Mouse (Mus musculus): ENCODE measurements around the gene Tpmt. TPM values are rescaled to one million over a fixed set of nuclear protein-coding genes. Genes with fewer than 3 reads are reported as not detected.

The Tpmt gene
- polyA plus RNA-seq, 1 experiment = 52.6 TPM

DNA sequence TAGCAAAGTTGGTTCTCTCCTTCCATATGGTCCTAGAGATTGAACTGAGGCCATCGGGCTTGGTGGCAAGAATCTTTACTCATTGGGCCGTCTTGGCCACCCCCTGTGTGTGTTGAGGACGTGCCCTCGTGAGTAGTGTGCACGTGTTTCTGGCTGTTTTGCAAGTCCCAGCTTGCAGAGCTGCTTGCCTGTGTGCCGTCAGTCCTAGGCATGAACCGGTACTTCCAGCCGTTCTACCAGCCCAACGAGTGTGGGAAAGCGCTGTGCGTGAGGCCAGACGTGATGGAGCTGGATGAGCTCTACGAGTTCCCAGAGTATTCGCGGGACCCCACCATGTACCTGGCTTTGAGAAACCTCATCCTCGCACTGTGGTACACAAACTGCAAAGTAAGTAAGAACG is 18.2 kb upstream of the Tpmt start:
- TF ChIP-seq POLR2A (IDR thresholded peaks at IDR 0.05; ENCODE audit: low read depth, low read length) (no peak), CTCF (conservative IDR thresholded peaks at IDR 0.05; ENCODE audit: insufficient read depth, insufficient read length, low read depth, low read length) (no peak)
- Histone ChIP-seq H3K27ac (ENCODE audit: insufficient read depth, low read depth, low read length) (no peak overlapping the region), H3K4me1 (ENCODE audit: control insufficient read depth, insufficient read depth, low read length) (no peaks in the 10 kb centered on the region), H3K4me3 (ENCODE audit: insufficient read depth, low read depth, low read length) (no peak overlapping the region), H3K36me3 (ENCODE audit: control insufficient read depth, insufficient read depth, low read length) (no peaks in the 10 kb centered on the region; the same call in none of the 2 replicates), H3K27me3 (replicated peaks; ENCODE audit: control insufficient read depth, insufficient read depth, low read length) (no peaks in the 10 kb centered on the region)
- DNase-seq = no peak
- 97% methylated on average over 17 of the region's 17 CpGs for WGBS

DNA sequence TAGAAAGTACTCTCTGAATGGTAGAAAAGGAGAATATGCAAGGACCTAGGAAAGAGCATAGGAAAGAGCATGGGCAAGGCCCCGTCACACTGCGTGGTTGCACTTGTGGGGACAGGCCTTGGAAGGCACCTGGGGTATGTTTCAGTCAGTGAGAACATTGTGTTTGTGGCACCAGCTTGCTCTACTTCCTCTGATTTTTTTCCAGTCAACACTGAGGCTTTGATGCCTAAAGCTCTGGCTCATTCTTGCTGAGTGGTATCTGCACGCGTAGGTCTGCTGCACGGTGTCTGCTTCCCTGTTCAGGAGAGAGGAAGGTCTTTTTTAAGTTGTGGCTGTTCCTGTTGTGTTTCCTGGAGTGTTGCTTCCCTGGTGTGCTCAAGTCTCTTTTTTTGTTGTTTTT is 12.2 kb upstream of the Tpmt start:
- no peaks in the 10 kb centered on the region for H3K4me1 ChIP-seq (ENCODE audit: control insufficient read depth, insufficient read depth, low read length)
- 91% methylated on average over 5 of the region's 5 CpGs for WGBS
- TF ChIP-seq CTCF (conservative IDR thresholded peaks at IDR 0.05; ENCODE audit: insufficient read depth, insufficient read length, low read depth, low read length) (no peak), POLR2A (IDR thresholded peaks at IDR 0.05; ENCODE audit: low read depth, low read length) (no peak)

DNA sequence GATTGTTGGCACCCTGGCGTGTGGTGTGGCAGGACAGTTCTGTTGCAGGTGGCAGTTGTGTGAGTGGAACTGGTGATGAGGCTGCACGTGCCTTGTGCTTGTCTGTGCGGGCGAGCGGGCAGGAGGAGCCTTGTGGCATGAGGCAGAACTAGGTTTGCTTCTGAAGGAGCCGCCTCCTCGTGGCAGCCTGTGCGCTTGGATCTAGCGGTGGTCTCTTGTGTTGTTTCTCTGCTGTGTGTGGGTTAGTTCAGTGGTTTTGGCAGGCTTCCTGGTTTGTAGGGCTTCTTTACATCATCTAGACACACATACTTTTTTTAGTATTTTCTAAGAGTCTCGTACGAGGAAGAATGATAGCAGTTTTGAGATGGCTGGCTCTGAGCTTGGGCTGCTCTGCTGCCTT is 11.6 kb upstream of the Tpmt start:
- no peak for TF ChIP-seq POLR2A (IDR thresholded peaks at IDR 0.05; ENCODE audit: low read depth, low read length)
- no peaks in the 10 kb centered on the region; the same call in none of the 2 replicates for H3K36me3 ChIP-seq (ENCODE audit: control insufficient read depth, insufficient read depth, low read length)
- WGBS = 84% methylated on average over 11 of the region's 11 CpGs
- no peaks in the 10 kb centered on the region for H3K27me3 ChIP-seq (replicated peaks; ENCODE audit: control insufficient read depth, insufficient read depth, low read length)
- no peaks in the 10 kb centered on the region for H3K4me1 ChIP-seq (ENCODE audit: control insufficient read depth, insufficient read depth, low read length)
- no peak for DNase-seq
- no peak overlapping the region for H3K4me3 ChIP-seq (ENCODE audit: insufficient read depth, low read depth, low read length)
- H3K27ac ChIP-seq (ENCODE audit: insufficient read depth, low read depth, low read length) = no peak overlapping the region

More for the DNA sequence above, 12.2 kb upstream of the Tpmt start:
- no peak for DNase-seq
- H3K27me3 ChIP-seq (replicated peaks; ENCODE audit: control insufficient read depth, insufficient read depth, low read length) = no peaks in the 10 kb centered on the region
- H3K4me3 ChIP-seq (ENCODE audit: insufficient read depth, low read depth, low read length) = no peak overlapping the region
- H3K36me3 ChIP-seq (ENCODE audit: control insufficient read depth, insufficient read depth, low read length) = no peaks in the 10 kb centered on the region; the same call in none of the 2 replicates
- H3K27ac ChIP-seq (ENCODE audit: insufficient read depth, low read depth, low read length) = no peak overlapping the region

DNA sequence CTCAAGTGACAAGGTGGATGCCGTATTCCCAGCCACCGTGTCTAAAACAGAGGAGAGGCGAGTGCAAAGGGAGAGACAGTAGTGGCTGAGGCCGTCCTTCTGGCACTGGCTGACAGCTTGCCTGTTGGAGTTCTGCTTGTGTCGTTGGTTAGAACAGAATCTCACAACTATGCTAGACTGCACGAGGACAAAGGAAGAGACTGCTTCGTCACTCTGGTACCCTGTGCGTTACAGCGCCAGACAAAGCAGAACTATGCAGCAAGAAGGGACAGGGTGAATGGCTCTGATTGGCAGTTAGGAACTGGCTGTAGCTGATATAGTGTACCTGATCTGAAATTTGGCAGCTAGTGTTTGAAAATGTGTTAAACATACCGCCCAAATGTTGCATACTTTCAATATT is 9.4 kb upstream of the Tpmt start:
- WGBS = 89% methylated on average over 10 of the region's 10 CpGs
- DNase-seq = no peak
- H3K27me3 ChIP-seq (replicated peaks; ENCODE audit: control insufficient read depth, insufficient read depth, low read length) = no peaks in the 10 kb centered on the region
- TF ChIP-seq POLR2A (IDR thresholded peaks at IDR 0.05; ENCODE audit: low read depth, low read length) = no peak
- TF ChIP-seq CTCF (conservative IDR thresholded peaks at IDR 0.05; ENCODE audit: insufficient read depth, insufficient read length, low read depth, low read length) = no peak
- no peak overlapping the region for H3K27ac ChIP-seq (ENCODE audit: insufficient read depth, low read depth, low read length)
- no peaks in the 10 kb centered on the region; the same call in 1 of the 2 replicates for H3K36me3 ChIP-seq (ENCODE audit: control insufficient read depth, insufficient read depth, low read length)
- no peak overlapping the region for H3K4me3 ChIP-seq (ENCODE audit: insufficient read depth, low read depth, low read length)
- H3K4me1 ChIP-seq (ENCODE audit: control insufficient read depth, insufficient read depth, low read length) = no peaks in the 10 kb centered on the region

DNA sequence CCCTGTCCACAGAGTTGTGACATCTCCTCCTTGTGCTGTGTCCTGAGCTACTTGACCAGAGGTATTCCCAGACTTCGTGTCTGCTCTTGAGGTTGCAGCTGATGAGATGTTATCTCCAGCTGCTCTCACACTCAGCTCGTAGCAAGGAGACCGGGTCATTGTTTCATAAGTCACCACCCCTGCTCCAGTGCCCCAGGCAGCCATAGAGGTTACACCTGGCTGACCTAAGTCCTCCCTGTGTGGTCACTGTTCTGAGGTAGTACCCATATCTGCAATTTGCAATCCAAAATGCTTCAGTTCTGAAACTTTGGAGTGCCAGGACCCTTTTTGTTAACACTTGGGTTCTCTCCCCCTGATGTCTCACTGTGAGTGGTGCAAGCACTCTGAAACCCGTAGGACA is 5.5 kb upstream of the Tpmt start:
- peak; percentile 28 for DNase-seq
- no peak for TF ChIP-seq POLR2A (IDR thresholded peaks at IDR 0.05; ENCODE audit: low read depth, low read length)
- no peak for TF ChIP-seq CTCF (conservative IDR thresholded peaks at IDR 0.05; ENCODE audit: insufficient read depth, insufficient read length, low read depth, low read length)
- Histone ChIP-seq H3K36me3 (ENCODE audit: control insufficient read depth, insufficient read depth, low read length) (no peaks in the 10 kb centered on the region), H3K27ac (ENCODE audit: insufficient read depth, low read depth, low read length) (no peak overlapping the region), H3K4me3 (ENCODE audit: insufficient read depth, low read depth, low read length) (no peak overlapping the region), H3K27me3 (replicated peaks; ENCODE audit: control insufficient read depth, insufficient read depth, low read length) (no peaks in the 10 kb centered on the region), H3K4me1 (ENCODE audit: control insufficient read depth, insufficient read depth, low read length) (peaks cover 6% of the 10 kb centered on the region; the same call in 1 of the 2 replicates)
- WGBS = 63% methylated on average over 4 of the region's 4 CpGs

DNA sequence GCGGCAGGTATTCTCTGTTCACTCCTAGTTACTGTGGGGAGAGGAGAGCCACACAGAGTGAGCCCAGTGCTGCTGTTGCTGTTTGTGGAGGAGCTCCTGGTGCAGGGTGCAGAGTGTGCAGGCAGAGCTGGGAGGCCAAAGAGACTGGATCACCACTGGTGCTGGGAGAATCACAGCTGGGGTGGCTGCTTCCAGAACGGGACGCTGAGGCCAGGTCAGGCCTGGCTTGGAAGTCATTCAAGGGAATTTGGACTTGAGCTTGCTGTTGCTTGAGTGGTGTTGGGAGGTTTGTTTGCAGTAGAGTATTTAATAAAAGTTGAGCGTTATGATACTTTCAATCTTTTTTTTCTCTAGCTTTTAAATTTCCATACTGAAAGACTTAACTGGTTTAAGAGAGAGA is 3.5 kb upstream of the Tpmt start:
- WGBS = 52% methylated on average over 4 of the region's 4 CpGs
- H3K4me1 ChIP-seq (ENCODE audit: control insufficient read depth, insufficient read depth, low read length) = peaks cover 8% of the 10 kb centered on the region; the same call in 1 of the 2 replicates
- H3K36me3 ChIP-seq (ENCODE audit: control insufficient read depth, insufficient read depth, low read length) = no peaks in the 10 kb centered on the region
- H3K27ac ChIP-seq (ENCODE audit: insufficient read depth, low read depth, low read length) = no peak overlapping the region
- TF ChIP-seq CTCF (conservative IDR thresholded peaks at IDR 0.05; ENCODE audit: insufficient read depth, insufficient read length, low read depth, low read length) = no peak
- no peak for TF ChIP-seq POLR2A (IDR thresholded peaks at IDR 0.05; ENCODE audit: low read depth, low read length)
- H3K4me3 ChIP-seq (ENCODE audit: insufficient read depth, low read depth, low read length) = no peak overlapping the region
- no peaks in the 10 kb centered on the region for H3K27me3 ChIP-seq (replicated peaks; ENCODE audit: control insufficient read depth, insufficient read depth, low read length)
- DNase-seq = peak; percentile 81

DNA sequence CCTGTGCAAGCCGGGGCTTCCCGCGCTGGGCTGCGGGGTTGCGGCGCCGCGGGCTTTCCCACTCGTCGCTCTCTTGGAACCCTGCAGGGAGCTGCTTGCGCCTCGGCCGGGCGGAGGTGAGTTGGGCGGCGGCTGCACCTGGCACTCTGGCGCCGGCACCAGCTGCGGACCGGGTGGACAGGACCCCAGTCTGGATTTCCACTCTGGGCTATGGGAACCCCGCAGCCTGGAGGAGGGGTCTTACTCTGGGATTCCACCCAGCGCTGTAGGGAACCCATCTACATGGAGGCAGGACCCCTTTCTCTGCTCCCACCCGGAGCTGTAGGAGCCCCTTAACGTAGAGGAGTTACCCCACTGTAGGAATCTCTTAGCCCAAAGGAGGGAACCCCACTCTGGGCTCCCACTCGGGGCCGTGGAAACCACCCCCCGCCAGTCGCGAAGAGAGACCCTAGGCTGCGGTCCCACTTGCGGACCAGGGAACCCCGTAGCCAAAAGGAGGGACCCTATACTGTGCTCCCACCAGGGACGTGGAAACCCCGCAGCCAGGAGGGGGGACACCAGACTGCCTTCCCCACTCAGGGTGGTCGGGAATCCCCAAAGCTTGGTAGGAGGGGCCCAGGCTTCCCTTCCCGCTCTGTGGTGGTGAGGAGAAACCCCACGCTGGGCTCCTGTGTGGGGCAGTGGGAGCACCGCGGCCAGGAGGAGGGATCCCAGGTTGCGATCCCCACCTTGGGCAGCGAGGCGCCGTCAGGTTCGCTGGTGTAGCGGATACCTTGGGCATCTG is 512 bp downstream of the Tpmt start:
- Histone ChIP-seq H3K4me1 (ENCODE audit: control insufficient read depth, insufficient read depth, low read length) (peaks cover 27% of the 10 kb centered on the region; the same call in 1 of the 2 replicates), H3K36me3 (ENCODE audit: control insufficient read depth, insufficient read depth, low read length) (no peaks in the 10 kb centered on the region), H3K27me3 (replicated peaks; ENCODE audit: control insufficient read depth, insufficient read depth, low read length) (no peaks in the 10 kb centered on the region), H3K27ac (ENCODE audit: insufficient read depth, low read depth, low read length) (0 out of 2 replicates have a peak overlapping the region, but pooled peaks have one; percentile 46), H3K4me3 (ENCODE audit: insufficient read depth, low read depth, low read length) (peak overlapping the region; percentile 78)
- under 1% methylated on average over 45 of the region's 45 CpGs for WGBS
- DNase-seq = no peak
- TF ChIP-seq CTCF (conservative IDR thresholded peaks at IDR 0.05; ENCODE audit: insufficient read depth, insufficient read length, low read depth, low read length) (no peak), POLR2A (IDR thresholded peaks at IDR 0.05; ENCODE audit: low read depth, low read length) (no peak)

Measured in kidney, adult 2 months (tissue).